Mouse (Mus musculus) adipose tissue, adult 10 weeks (tissue): Measurements from ENCODE around the gene Azi2. TPM values are rescaled to one million over a fixed set of nuclear protein-coding genes. Genes with fewer than 3 reads are reported as not detected.

Experiments
- polyA plus RNA-seq: library from polyadenylated mRNA; stranded (reverse); fragments of 350-450 nt; fragmentation: Illumina TruSeq; extraction: RNeasy Lipid Tissue Mini Kit (QIAGEN cat#74804); gene quantifications from one replicate; pipeline ENCODE4 v1.2.3, GENCODE M21; 2014; ENCODE audit warnings: low read depth, low replicate concordance

Azi2 gene
- 46.1 TPM for polyA plus RNA-seq

GRCm38 (mm10) chr9:118040218-118041021 lies at the start of gene Azi2:
Gene Azi2 (plus strand): TSS chr9:118040499.

Other genes starting within 250 kb of the Azi2 start
- 42.9 TPM for gene Cmc1, start 109.7 kb downstream of the Azi2 start, polyA plus RNA-seq